Mouse (Mus musculus) spleen, embryonic (tissue): Measurements from ENCODE around the gene Eif4g3.

Experiments
- CTCF ChIA-PET: fragments of 350-600 bp; sonication (Branson Sonifier 250); formaldehyde crosslinking; loops from one replicate; lab custom pipeline; 2022; lab: Charles Lee

Gene Eif4g3

DNA sequence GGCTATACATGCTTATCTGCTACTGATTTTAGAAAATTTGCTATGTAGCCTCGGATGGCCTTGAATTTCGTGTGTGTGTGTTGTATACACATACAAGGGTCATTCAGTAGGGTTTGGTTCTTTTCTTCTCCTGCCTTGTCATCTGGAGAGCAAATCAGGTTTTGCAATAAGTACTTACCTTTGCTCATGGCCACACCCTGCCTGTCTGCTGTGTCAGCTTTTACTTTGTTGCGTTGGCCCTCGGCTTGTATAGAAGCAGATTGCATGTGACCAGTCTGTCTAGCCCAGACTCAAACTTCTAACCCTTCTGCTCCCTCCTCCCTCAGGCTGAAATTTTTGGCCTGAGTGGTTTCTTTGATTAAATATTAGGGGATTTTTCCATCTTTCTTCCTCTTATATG, 157.2 kb downstream of the Eif4g3 start:
- CTCF ChIA-PET: no interaction called here

DNA sequence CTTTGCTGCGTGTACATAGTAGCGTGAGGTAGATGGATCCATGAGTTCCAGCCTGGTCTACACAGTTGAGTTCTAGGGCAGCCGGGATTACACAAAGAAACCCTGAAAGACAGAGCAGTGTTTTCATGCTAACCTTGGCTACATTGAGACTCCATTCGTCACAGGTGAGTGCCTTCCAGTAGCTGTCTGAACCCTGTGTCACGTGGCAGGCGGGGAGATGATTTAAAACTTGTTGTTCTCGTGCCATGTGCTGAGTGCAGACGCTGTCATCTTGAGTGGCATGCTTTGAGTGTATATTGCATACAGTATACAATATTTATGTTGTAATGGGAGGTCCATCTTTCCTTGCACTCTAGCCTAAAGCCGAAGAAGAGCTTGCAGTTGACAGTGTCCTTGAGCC, 158.4 kb downstream of the Eif4g3 start:
- CTCF ChIA-PET: interaction anchor here (0.5 to 0.7 kb wide), 3 partner anchors 10 to 31 kb away, joined by 3 to 4 read pairs (median 4); no protein-coding TSS in a partner anchor

DNA sequence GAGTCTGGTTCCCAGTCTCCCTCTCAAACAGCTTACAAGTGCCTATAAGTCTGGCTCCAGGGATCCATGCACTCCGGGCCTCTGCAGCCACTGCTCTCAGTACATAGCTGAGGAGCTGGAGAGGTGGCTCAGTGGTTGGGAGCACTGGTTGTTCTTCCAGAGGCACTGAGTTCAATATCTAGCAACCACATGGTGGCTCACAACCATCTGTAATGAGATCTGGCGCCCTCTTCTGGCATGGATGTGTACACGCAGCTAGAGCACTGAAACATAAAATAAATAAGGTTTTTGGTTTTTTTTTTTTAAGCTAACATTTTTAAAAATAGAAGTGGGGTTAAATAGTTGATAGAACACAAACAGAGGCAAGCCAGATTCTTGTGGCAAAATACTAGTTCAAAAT, 161.2 kb downstream of the Eif4g3 start:
- CTCF ChIA-PET: interaction anchor here (0.6 to 1.4 kb wide), 4 partner anchors 11 to 185 kb away, joined by 3 to 4 read pairs (median 3); no protein-coding TSS in a partner anchor

DNA sequence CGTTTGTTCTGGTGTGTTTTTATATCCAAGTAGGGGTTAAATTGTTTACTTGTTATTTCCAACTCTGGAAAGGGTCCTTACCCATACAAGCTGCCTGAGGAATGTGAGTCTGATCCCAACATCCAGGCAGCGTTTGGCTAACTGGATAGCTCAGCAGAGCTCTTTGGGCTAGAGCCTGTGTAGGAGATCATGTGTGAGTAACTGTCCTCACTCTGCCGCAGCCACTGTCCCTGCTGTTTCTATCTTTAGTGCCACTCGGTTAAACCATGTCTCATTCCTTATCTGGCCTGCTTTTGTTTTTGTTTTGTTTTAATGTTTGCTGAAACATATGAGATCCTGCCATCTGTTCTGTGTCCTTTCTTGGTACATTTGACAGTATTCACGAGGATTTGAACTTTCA, 168.1 kb downstream of the Eif4g3 start:
- CTCF ChIA-PET: no interaction called here

DNA sequence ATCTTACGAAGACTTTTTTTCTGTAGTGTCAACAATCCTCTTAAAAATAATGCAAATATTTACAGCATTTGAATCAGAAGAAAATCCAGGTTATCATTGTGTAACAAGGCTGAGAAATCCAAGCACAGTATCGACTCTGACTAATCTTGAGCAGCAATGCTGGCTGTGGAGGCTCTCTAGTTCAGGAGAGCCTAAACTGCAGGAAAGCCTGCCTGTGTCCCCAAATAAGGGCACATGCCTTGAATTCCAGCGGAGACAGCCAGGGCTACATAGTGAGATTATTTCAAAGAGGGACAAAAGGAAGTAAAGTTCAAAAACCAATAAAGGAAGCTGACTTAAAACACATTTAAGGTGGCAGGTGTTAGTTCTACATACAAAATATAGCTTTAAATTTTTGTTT, 168.7 kb downstream of the Eif4g3 start:
- CTCF ChIA-PET: no interaction called here

DNA sequence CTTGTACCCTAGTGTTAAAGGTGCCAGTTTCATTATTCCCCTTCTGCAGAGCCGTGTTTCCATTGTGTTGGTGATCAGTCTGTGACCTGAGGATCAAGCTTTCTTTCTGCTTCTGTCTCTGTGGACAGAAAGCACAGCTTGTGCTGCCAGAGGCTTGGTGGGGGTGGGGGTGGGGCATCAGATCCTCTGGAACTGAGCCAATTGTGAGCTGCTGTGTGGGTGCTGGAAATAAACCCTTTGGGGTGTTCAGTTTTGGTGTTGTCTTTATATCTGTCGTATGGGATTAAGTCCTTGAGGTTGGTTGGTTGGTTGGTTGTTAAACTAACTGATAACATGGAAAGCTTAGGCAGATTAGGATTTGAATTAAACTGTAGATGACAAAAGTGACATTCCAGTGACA, 171.0 kb downstream of the Eif4g3 start:
- CTCF ChIA-PET: interaction anchor here (0.6 kb wide), 1 partner anchor 92 kb away, joined by 11 read pairs; no protein-coding TSS in a partner anchor

DNA sequence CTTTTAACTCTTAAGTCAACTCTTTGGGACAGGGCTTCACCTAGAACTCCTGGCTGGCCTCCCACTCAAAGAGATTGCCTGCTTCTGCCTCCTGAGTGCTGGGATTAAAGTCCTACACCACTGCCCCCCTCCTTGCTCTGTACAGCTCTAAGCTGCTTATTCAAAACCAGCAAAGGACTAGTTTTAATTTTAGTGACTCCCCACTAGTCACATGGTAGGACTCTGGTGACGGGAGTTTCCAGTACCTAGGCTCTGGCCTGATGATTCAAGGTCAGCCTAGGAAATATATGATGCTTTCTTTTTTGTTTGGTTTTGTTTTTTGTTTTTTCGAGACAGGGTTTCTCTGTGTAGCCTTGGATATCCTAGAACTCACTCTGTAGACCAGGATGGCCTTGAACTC, 172.0 kb downstream of the Eif4g3 start:
- CTCF ChIA-PET: interaction anchor here (0.6 kb wide), 1 partner anchor 11 kb away, joined by 3 read pairs; no protein-coding TSS in a partner anchor

DNA sequence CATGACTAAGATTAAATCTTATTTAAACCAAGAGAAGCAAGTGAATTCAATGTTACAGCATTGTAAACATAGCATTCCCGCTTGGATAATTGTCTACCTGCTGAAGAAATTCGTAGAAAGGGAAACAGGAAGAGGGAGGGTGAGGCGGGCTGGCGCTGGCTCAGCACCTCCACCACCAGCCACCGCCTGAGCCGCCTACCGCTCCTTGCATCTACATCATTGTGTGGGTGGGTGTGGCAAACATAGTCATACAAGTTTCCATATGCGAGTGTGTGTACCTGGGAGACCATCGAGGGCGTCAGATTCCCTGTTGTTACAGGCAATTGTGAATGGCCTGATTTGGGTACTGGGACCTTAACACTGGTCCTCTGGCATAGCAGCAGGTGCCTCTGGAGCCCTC, 173.7 kb downstream of the Eif4g3 start:
- CTCF ChIA-PET: interaction anchor here (1.7 kb wide), 1 partner anchor 13 kb away, joined by 3 read pairs; no protein-coding TSS in a partner anchor

DNA sequence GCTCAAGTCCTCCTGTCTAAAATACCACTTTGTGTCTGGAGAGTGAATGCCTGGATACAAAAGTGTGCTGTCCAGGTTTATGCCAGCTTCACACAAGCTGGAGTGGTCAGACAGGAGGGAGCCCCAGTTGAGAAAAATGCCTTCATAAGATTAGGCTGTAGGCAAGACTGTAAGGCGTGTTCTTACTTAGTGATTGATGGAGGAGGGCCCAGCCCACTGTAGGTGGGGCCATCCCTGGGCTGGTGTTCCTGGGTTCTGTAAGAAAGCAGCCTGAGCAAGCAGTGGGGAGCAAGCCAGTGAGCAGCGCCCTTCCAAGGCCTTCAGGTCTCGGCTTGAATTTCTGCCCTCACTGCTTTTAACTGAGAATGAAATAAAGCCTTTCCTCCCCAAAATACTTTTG, 175.3 kb downstream of the Eif4g3 start:
- CTCF ChIA-PET: no interaction called here

DNA sequence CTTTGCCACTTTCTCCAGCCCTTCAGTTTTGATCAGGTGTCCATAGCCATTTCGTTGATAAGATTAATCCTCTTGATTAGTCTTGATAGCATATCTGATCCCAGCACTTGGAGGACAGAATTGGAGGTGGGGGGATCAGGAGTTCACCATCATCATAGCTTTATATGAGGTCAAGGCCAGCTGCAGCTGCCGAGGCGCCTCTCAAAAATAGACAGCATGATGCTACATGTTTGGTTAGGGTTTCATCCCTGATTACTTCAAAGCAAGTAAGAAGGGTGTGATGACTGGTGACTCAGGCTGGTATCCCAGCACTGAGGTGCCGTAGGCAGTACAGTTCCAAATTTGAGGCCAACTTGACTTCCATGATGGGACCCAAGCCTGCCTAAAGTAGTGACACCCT, 176.6 kb downstream of the Eif4g3 start:
- CTCF ChIA-PET: no interaction called here

DNA sequence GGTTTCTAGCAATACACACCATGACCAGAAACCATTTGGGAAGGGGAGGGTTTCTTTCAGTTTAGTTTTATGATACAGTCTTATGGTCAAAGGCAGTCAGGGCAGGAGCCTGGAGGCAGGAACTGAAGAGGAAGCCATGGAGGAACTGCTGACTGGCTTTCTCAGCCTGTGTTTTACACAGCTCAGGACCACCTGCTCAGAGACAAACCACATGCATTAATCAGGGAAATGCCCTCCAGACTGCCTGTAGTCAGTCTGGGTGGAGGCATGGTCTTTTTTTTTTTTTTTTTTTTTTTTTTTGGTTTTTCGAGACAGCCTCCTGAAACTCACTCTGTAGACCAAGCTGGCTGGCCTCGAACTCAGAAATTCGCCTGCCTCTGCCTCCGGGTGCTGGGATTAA, 179.9 kb downstream of the Eif4g3 start:
- CTCF ChIA-PET: interaction anchor here (0.6 kb wide), 1 partner anchor 63 kb away, joined by 4 read pairs; no protein-coding TSS in a partner anchor

DNA sequence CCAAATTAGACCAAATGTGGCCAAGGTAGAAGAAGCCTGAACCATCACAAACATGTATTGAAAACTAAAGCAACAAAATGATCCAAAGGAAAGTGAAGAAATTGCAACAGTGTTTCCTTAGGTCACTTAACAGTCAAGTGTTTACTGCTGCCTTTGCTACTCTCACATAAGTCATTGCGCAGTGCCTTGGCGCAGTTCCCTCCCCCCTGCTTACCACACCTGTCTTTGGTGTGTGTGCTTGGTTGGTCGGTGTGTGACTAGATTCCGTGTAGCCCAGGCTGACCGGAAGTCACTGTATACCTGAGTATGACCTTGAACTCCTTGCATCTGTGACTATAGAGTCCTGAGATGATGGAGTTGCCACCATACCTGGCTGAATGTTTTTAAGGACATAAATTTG, 186.6 kb downstream of the Eif4g3 start:
- CTCF ChIA-PET: no interaction called here

DNA sequence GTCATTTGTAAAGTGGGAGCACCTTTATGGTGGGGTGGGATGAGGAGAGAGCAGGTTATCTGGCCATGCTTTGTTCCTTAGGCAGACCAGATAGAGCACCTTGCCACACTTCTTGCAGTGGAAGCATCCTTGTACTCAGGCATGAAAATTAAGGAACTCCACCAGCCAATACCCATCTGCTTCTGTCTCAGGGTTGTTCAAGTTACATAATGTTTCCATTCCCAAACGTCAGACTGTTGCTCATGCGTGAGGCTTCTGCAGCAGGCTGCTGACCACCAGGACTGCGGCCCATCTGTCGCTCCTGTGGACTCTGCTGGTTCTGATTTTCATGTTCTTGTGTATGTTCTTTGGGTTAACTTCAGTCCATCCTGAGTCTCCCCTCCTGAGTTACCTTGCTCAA, 187.9 kb downstream of the Eif4g3 start:
- CTCF ChIA-PET: no interaction called here

DNA sequence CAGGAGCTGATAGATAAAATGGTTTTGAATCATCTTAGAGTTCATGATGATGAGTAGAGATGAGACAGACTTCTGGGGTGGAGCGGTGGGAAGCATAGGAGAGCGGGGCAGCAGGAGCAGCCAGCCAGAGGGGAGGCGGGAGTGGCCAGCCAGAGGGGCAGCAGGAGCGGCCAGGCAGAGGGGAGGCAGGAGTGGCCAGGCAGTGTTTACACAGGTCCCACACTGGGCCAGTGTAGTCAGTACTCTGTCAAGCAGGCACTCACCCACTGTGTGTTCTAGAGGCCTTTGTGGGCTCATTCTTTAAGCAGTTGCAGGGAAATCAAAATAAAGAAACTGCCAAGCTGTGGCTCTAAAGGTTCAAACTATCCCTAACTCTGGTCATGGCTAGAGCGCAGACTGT, 191.2 kb downstream of the Eif4g3 start:
- CTCF ChIA-PET: no interaction called here

DNA sequence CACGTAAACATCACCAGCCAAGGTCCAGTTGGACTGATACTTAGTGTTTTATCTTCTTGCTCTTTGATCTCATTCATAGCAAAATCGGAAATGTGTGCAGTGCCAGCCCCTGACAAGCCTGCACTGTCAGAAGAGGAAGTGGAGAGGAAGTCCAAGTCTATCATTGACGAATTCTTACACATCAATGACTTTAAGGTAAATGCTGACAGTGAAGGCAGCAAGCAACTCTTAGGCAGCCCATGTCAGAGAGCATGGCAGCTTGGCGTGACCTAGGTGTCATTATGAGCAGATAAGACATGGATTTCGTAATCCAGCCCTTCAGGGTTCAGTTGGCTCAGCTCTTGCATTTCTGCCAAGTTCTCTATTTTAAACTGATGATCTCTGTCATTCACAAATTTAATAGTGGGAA, 191.8 kb downstream of the Eif4g3 start:
- CTCF ChIA-PET: no interaction called here

DNA sequence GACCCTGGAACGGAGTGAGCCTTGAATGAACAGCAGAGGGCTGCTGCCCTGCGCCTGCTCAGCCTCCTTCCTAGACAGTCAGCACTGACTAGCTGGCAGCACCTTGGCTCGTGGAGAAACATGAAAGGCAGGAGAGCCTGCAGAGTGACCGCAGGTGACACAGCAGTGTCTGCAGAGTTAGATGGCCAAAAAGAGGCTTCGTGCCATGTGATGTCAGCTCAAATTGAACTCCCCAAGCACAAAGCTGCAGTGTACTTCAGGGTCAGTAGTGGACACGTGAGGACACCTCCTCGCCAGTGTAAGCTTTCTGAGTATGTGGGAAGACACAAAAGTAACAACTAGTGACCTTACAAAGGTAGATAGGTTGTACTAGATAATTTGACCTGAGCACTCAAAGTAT, 193.1 kb downstream of the Eif4g3 start:
- CTCF ChIA-PET: no interaction called here

DNA sequence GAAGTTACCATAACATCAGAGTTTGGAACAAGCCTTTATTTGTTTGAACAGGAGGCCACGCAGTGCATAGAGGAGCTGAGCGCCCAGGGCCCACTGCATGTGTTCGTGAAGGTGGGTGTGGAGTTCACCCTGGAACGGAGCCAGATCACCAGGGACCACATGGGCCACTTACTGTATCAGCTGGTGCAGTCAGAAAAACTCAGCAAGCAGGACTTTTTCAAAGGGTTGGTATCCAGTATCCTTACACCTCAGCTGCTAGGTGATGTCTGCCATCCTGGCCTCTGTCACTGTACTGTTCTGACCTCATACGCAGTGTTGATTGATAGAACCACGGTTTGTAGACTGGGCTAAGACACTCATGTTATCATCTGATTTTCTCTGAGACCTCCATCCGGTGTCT, 195.2 kb downstream of the Eif4g3 start:
- CTCF ChIA-PET: interaction anchor here (0.6 kb wide), 1 partner anchor 320 kb away, joined by 3 read pairs; no protein-coding TSS in a partner anchor

DNA sequence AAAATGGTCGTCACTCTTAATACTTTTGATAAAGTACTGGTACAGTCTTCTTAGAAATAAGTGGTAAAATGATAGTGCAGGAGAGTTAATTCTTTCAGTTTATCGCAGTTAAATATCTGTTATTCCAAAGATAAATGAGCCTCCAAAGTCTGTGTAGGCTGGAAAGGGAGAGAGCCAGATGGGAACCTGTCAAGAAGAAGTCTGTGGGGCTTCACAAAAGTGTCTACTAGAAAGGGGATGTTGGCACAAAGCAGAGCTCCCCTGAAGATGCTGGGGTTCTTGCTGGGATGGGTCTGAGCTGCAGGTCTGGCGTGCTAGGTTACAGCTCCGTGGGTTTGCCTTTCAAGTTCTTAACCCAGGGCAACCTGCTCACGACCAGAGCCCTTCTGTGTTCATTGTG, 199.7 kb downstream of the Eif4g3 start:
- CTCF ChIA-PET: no interaction called here

DNA sequence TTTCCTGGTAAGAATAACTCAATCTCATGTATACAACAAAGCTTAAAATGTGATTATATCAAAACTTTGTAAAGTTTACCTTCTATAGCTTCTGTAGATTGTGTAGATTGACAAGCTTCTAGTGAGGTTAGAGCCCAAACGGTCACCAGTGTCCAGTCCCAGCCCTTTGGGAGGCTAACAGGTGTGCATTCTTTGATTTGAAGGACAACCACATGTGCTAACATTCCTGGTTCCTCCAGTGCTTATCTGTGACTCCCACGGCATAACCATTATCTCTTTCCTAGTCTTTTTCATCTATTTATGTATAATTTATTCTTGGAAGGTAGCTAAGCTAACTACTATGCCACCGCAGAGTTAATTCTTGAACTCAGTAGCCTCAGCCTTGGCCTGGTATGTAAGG, 207.9 kb downstream of the Eif4g3 start:
- CTCF ChIA-PET: no interaction called here

DNA sequence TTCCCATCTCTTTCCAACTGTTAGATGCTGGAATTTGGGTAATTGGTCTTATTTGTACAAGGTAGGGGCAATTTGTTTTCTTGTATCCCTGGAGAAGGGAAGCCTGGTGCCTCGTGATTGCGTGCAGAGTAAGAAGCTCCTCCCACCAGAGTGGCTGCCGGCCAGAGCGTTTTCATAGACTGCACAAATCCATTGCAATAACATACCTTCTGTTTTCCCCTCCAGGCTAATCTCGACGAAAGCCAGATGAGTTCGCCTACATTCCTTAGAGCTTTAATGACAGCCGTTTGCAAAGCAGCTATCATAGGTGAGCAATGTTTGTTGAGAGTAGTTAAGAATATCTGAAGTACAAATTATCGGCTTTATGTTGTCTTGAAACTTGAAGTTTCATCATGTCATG, 208.9 kb downstream of the Eif4g3 start:
- CTCF ChIA-PET: no interaction called here

DNA sequence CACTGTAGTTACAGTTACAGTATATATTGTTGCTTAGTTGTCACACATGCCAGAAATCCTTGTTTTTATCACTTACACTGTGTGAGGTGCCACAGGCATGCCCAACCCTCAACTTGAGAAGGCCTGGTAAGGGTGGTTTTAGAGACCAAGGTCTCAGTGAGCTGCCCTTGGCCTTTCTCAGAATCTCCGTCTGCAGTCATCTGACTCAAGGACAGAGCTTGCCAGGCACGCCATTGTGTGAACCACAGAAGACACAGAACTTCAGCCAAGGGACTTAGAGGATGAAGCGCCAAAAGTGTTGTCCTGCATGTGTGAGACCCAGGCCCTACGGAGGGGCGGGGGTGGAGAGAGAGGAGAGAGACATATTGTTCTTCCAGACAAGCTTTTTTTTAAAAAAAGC, 217.3 kb downstream of the Eif4g3 start:
- CTCF ChIA-PET: no interaction called here

DNA sequence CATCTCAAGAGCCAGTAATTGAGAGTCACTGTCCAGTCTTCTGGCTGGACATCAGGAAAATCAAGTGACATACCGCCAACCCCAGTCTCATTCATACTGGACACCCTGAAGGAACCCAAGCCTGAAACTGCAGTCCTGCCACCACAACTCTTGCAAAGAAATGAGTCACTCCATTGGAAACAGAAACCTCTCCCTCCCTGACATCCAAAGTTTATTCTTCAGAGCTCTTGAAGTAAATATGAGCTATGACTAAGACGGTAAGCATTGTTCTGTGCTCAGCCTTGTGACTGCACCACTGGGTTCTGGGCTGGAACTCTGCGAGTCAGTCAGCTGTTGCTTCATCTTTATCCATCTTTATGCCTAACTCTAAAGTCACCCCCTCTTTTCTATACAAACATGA, 221.0 kb downstream of the Eif4g3 start:
- CTCF ChIA-PET: interaction anchor here (0.5 kb wide), 1 partner anchor 614 kb away, joined by 4 read pairs; no protein-coding TSS in a partner anchor

DNA sequence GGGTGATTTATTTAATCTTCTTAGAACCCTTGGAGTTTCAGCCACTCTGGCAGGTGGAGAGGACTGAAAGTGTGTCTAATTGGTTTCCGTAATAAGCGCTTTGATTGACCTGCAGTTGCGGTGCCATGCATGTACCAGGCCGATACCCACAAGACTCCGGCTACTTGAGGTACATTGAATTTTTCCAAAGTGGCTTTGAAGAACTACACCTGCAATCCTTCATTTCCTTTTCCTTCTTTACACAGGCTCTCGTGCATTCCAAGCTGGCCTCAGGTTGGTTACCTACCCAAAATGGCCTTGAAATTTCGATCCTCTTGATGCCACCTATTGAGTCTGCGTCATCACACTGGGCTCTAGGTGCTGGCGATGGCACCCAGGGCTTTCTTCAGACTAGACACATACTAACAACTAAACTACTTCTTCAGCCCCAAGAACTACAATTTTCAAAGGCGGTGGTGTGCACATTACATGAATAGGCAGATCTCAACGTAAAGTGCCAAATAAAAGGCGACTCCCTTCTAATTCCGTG, 222.9 kb downstream of the Eif4g3 start:
- CTCF ChIA-PET: no interaction called here
